Mouse (Mus musculus): Measurements from ENCODE around the gene Mob4. TPM values are rescaled to one million over a fixed set of nuclear protein-coding genes. Genes with fewer than 3 reads are reported as not detected.

The Mob4 gene
- polyA plus RNA-seq, 1 experiment = 48.8 TPM

DNA sequence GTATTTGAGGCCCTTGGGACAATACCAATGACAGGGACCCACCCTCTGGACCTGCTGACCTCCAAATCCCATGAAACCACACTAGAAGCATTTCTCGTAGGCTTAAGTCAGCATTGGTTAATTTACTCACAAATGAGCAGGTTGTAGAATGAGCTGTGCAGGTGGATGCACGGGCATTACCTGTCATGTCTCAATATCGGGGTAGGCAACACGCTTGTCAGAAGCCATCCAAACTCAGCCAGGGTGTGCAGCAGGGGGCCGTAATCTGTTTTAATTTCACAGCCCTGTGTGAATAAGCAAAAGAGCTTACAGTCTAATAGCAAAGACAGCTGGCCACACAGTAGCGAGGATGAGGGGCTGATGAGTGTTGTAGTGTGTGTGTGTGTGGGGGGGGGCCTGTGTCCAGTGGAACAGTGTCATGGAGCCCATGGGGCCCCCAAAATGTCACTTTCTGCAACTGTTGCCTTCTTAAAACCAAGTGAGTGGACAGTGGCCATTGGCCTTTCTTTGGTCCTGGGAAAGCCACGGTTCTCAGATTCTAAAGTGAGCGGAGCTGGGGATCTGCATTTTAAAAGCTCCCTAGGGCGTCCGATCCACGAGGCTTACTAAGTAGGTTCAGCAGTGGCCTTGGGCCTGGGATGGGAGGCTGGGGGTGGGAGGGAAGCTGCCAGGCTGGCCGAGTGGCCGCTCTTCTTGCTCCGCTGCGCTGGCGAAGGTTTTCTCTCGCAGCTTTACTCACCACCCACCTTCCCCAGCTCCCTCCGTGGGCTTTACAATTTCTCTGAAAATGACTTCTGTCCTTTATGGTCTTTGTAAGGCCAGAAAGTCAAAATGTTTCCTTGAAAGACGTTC, 63.3 kb downstream of the Mob4 start:
- Histone ChIP-seq H3K27me3 (ENCODE audit: control insufficient read depth, insufficient read depth, low read length) (no peaks in the 10 kb centered on the region), H3K27ac (ENCODE audit: insufficient read depth, low read length) (no peak overlapping the region), H3K4me1 (ENCODE audit: control insufficient read depth, insufficient read depth, low read length) (no peaks in the 10 kb centered on the region; the same call in 1 of the 2 replicates), H3K4me3 (replicated peaks; ENCODE audit: insufficient read depth, low read depth, low read length) (no peak overlapping the region)
- no peak for TF ChIP-seq POLR2A (IDR thresholded peaks at IDR 0.05; ENCODE audit: borderline replicate concordance, insufficient read depth, low read length)
- no peak for TF ChIP-seq CTCF (IDR thresholded peaks at IDR 0.05; ENCODE audit: borderline replicate concordance, insufficient read depth, low read depth, low read length)
- 33% methylated on average over 19 of the region's 19 CpGs for WGBS
- DNase-seq = peak in 1 of 2 experiments; percentile 15

DNA sequence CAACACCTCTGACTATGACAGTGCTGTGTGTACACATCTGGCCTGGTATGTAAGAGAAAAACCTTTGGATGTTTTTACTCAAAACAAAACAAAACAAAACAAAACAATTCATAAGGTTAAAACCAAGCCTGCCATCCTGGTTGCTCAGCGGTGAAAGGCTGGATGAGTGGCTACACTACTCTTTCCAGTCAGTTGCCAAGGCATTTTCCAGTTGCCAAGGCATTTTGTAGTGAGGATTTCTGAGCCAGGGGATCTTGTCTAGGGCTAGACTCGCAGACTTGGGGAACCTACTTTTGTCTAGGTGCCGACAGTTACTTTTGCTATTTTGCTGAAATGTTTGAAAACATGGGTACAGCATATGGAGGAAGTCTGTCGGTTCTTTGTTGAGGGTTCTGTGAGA, 64.0 kb downstream of the Mob4 start:
- no peak overlapping the region for H3K4me3 ChIP-seq (replicated peaks; ENCODE audit: insufficient read depth, low read depth, low read length)
- no peaks in the 10 kb centered on the region for H3K27me3 ChIP-seq (ENCODE audit: control insufficient read depth, insufficient read depth, low read length)
- no peak overlapping the region for H3K27ac ChIP-seq (ENCODE audit: insufficient read depth, low read length)
- WGBS = 31% methylated on average over 4 of the region's 4 CpGs
- TF ChIP-seq CTCF (IDR thresholded peaks at IDR 0.05; ENCODE audit: borderline replicate concordance, insufficient read depth, low read depth, low read length) = no peak
- TF ChIP-seq POLR2A (IDR thresholded peaks at IDR 0.05; ENCODE audit: borderline replicate concordance, insufficient read depth, low read length) = no peak
- no peak for DNase-seq
- no peaks in the 10 kb centered on the region; the same call in 1 of the 2 replicates for H3K4me1 ChIP-seq (ENCODE audit: control insufficient read depth, insufficient read depth, low read length)

DNA sequence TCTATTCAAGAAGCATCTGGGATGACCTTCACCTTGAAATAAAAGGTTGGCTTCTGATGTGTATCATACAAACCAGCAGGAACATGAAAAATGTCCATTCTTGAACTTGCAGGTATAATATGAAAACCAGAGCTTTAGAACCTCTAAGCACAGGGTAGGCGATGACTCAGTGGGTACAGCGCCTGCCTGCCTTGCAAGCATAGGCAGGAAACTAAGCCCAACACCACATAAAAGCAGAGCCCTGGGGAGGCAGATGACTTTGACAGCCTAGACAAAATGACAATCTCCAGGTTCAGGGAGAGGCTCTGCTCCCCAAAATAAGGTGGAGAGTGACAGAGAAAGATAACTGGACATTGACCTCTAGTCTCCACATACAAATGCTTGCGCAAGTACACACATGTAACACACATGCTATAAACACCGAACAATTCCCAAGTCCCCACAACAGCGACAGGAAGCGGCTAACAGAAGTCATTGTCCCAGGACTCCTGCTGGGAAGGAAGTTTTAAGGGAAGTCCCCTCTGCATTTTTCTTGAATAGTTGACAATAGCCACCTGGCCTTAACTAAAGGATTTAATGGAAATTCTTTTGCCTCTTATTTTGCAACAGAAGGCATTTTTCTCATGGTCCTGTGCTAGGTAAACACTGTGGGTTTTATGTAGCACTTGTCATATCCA, 65.4 kb downstream of the Mob4 start:
- no peak overlapping the region for H3K27ac ChIP-seq (ENCODE audit: insufficient read depth, low read length)
- no peak for DNase-seq
- no peak for TF ChIP-seq POLR2A (IDR thresholded peaks at IDR 0.05; ENCODE audit: borderline replicate concordance, insufficient read depth, low read length)
- no peak for TF ChIP-seq CTCF (IDR thresholded peaks at IDR 0.05; ENCODE audit: borderline replicate concordance, insufficient read depth, low read depth, low read length)
- no peak overlapping the region for H3K4me3 ChIP-seq (replicated peaks; ENCODE audit: insufficient read depth, low read depth, low read length)
- WGBS = 69% methylated on average over 6 of the region's 6 CpGs
- H3K27me3 ChIP-seq (ENCODE audit: control insufficient read depth, insufficient read depth, low read length) = no peaks in the 10 kb centered on the region
- no peaks in the 10 kb centered on the region; the same call in 1 of the 2 replicates for H3K4me1 ChIP-seq (ENCODE audit: control insufficient read depth, insufficient read depth, low read length)

DNA sequence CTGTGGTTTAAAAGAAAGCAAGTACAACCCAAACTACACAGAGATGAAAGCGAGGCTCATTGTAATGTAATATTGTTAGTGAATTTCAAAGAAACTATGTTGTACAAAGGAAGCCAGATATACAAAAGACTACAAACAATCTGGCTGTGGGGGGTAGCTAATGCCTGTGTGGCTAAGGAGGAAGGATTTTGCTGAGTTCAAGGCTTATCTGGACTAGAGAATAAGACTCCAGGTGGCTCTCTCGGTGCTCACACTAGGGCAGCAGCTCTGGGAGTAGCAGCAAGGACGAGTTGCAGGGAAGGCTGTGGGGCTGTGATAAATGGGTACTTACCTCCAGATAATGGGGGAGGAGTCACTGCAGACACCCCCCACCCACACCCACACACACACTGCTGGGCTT, 67.7 kb downstream of the Mob4 start:
- Histone ChIP-seq H3K4me3 (replicated peaks; ENCODE audit: insufficient read depth, low read depth, low read length) (no peak overlapping the region), H3K4me1 (ENCODE audit: control insufficient read depth, insufficient read depth, low read length) (no peaks in the 10 kb centered on the region; the same call in 1 of the 2 replicates), H3K27ac (ENCODE audit: insufficient read depth, low read length) (no peak overlapping the region), H3K27me3 (ENCODE audit: control insufficient read depth, insufficient read depth, low read length) (no peaks in the 10 kb centered on the region)
- no peak for DNase-seq
- WGBS = 47% methylated on average over 3 of the region's 3 CpGs
- TF ChIP-seq CTCF (IDR thresholded peaks at IDR 0.05; ENCODE audit: borderline replicate concordance, insufficient read depth, low read depth, low read length) (no peak), POLR2A (IDR thresholded peaks at IDR 0.05; ENCODE audit: borderline replicate concordance, insufficient read depth, low read length) (no peak)

DNA sequence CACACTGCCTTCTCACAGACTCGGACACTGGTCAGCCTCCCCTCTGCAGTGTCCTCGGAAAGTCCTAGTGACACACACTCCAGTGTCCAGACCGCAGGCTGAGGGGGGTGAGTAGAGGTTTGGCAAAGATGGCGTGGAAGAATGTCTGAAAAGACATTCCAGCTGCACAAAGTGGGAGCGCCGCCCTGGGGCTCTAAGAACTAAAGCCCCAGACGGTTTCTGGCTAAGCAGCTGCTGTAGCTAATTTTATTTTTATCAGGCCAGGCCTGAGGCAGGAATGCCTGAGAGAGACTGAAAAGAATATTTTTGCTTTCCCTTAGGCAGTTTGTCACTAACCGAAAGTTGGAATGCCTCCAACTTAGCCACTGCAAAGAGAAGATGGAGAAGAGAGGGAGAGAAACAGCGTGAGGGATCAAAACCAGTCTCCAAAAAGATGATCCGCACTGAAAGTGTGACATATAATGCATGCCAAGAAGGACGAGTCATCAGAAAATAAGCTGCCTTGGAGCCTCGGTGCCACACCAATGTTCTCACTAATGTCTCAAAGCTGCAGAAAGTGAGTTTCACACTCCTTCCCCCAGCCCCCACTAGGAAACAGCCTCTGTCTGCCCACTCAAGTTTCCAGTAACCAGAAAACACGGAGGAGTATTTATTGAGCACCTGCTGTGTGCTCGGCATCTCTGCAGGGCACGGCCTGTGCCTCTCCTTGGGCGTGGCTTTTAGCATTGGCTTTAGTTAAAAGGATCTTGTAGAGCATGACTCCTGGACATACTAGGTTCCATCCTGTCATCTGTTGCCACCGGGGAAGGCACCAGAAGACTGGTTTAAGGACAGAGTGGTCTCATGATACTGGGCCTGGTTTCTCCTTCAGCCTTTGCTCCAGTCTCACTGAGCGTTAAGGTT, 71.1 kb downstream of the Mob4 start:
- no peak overlapping the region for H3K27ac ChIP-seq (ENCODE audit: insufficient read depth, low read length)
- 23% methylated on average over 18 of the region's 18 CpGs for WGBS
- H3K4me1 ChIP-seq (ENCODE audit: control insufficient read depth, insufficient read depth, low read length) = no peaks in the 10 kb centered on the region
- TF ChIP-seq POLR2A (IDR thresholded peaks at IDR 0.05; ENCODE audit: borderline replicate concordance, insufficient read depth, low read length) = no peak
- no peak for TF ChIP-seq CTCF (IDR thresholded peaks at IDR 0.05; ENCODE audit: borderline replicate concordance, insufficient read depth, low read depth, low read length)
- H3K4me3 ChIP-seq (replicated peaks; ENCODE audit: insufficient read depth, low read depth, low read length) = no peak overlapping the region
- H3K27me3 ChIP-seq (ENCODE audit: control insufficient read depth, insufficient read depth, low read length) = no peaks in the 10 kb centered on the region
- DNase-seq = peak in 1 of 2 experiments; percentile 32

Other genes with a start within 250 kb of the Mob4 start
- 18.6 and 19.4 TPM in 2 replicates for gene Ankrd44, start 204.8 kb upstream of the Mob4 start, polyA plus RNA-seq (2012; rRNA removed)
- 161 and 168 TPM in 2 replicates for gene Sf3b1, start 103.8 kb upstream of the Mob4 start, polyA plus RNA-seq (2012; rRNA removed)
- gene Coq10b, start 78.5 kb upstream of the Mob4 start, polyA plus RNA-seq (2012; rRNA removed) = 27.5 and 30.8 TPM in 2 replicates
- gene Hspe1, start 43.1 kb upstream of the Mob4 start, polyA plus RNA-seq (2012; rRNA removed) = 156 and 173 TPM in 2 replicates
- 116 and 118 TPM in 2 replicates for gene Hspd1, start 43.0 kb upstream of the Mob4 start, polyA plus RNA-seq (2012; rRNA removed)
- 16.9 and 17.1 TPM in 2 replicates for gene Rftn2, start 95.6 kb downstream of the Mob4 start, polyA plus RNA-seq (2012; rRNA removed)
- 3.8 and 4.2 TPM in 2 replicates for gene Mars2, start 105.9 kb downstream of the Mob4 start, polyA plus RNA-seq (2012; rRNA removed)
- gene Boll, start 232.2 kb downstream of the Mob4 start, polyA plus RNA-seq (2012; rRNA removed) = not detected in 2 replicates